Mouse (Mus musculus) lung, postnatal 0 days (tissue): ENCODE measurements at regions not wholly inside any gene's neighbourhood (a gene's known extent, or its start where the extent isn't known, plus 50 kb on each side); places are given as distances from the start of the nearest gene placed in this dataset.

ENCODE experiments used
- ATAC-seq: fragments of 200-750 bp; cut with Nextera tagmentation; 2 replicates; pipeline ENCODE4 v1.8.0; 2017; ENCODE audit warnings: moderate library complexity
- DNase-seq: peaks from one replicate; pipeline ENCODE4 v3.0.0-alpha.2; 2016; ENCODE audit warnings: low spot score
- H3K27ac ChIP-seq: fragments of 300-500 bp; sonication (generic); 2 replicates; pipeline ENCODE4 v1.5.1; 2014; ENCODE audit warnings: antibody characterized with exemption, mild to moderate bottlenecking, low read length, mixed read lengths
- H3K27me3 ChIP-seq: fragments of 300-500 bp; sonication (generic); replicated peaks from 2 replicates; pipeline ENCODE4 v1.6.1; 2014; ENCODE audit warnings: low read length, mixed read lengths; ENCODE audit not compliant: insufficient read depth
- H3K36me3 ChIP-seq: fragments of 300-500 bp; sonication (generic); 2 replicates; pipeline ENCODE4 v1.6.1; 2014; ENCODE audit warnings: low read length, mixed read lengths; ENCODE audit not compliant: insufficient read depth
- H3K4me1 ChIP-seq: fragments of 300-500 bp; sonication (generic); 2 replicates; pipeline ENCODE4 v1.6.1; 2014; ENCODE audit warnings: antibody characterized with exemption, low read depth, low read length, mixed read lengths; ENCODE audit not compliant: insufficient read depth
- H3K4me2 ChIP-seq: fragments of 300-500 bp; sonication (generic); replicated peaks from 2 replicates; pipeline ENCODE4 v1.6.1; 2014; ENCODE audit warnings: low read depth, mild to moderate bottlenecking, low read length, moderate library complexity, mixed read lengths
- H3K4me3 ChIP-seq: fragments of 300-500 bp; sonication (generic); 2 replicates; pipeline ENCODE4 v1.5.1; 2014; ENCODE audit warnings: low read depth, low read length
- H3K9ac ChIP-seq: fragments of 300-500 bp; sonication (generic); replicated peaks from 2 replicates; pipeline ENCODE4 v1.6.1; 2014; ENCODE audit warnings: low read depth, mild to moderate bottlenecking
- H3K9me3 ChIP-seq: fragments of 300-500 bp; sonication (generic); 2 replicates; pipeline ENCODE4 v1.6.1; 2016; ENCODE audit warnings: low read length, mixed read lengths
- CTCF ChIP-seq: IDR thresholded peaks from 2 replicates; pipeline ENCODE4 v1.5.1; 2016; ENCODE audit warnings: antibody characterized with exemption, mild to moderate bottlenecking
- EP300 ChIP-seq: IDR thresholded peaks from 2 replicates; pipeline ENCODE4 v1.6.1; 2016; ENCODE audit warnings: antibody characterized with exemption, mild to moderate bottlenecking, control low read depth
- WGBS: fragments of 180-500 bp; shearing (Covaris S2); extraction: QIAGEN DNeasy Blood & Tissue Kit; methylation state at CpG from one replicate; pipeline ENCODE4 v1.1.7; 2014; 5-methylcytosine and 5-hydroxymethylcytosine counted together

GRCm38 (mm10) chr1:76410813-76411212 is 864.7 kb downstream of the Slc4a3 start:
- H3K9me3 ChIP-seq, result no peaks in the 10 kb centered on the region
- no peaks in the 10 kb centered on the region for H3K36me3 ChIP-seq
- DNase-seq (no peak), ATAC-seq (no peak)
- H3K27me3 ChIP-seq, result no peaks in the 10 kb centered on the region
- no peak overlapping the region for H3K9ac ChIP-seq
- no peak overlapping the region for H3K4me3 ChIP-seq
- no peaks in the 10 kb centered on the region for H3K4me1 ChIP-seq
- no peak overlapping the region for H3K27ac ChIP-seq
- 91% methylated on average over 4 of the region's 4 CpGs for WGBS
- TF ChIP-seq CTCF, result no peak
- no peak for TF ChIP-seq EP300
- H3K4me2 ChIP-seq, result no peak overlapping the region

- H3K27ac ChIP-seq, result no peak overlapping the region
- H3K9me3 ChIP-seq, result no peaks in the 10 kb centered on the region
- H3K9ac ChIP-seq, result no peak overlapping the region
- WGBS, result 86% methylated on average over 9 of the region's 9 CpGs
- H3K4me1 ChIP-seq, result no peaks in the 10 kb centered on the region
- H3K36me3 ChIP-seq, result no peaks in the 10 kb centered on the region
- no peaks in the 10 kb centered on the region for H3K27me3 ChIP-seq
- no peak for TF ChIP-seq EP300
- TF ChIP-seq CTCF, result no peak
- DNase-seq, result no peak
- ATAC-seq, result no peak
- no peak overlapping the region for H3K4me3 ChIP-seq
- no peak overlapping the region for H3K4me2 ChIP-seq
Observed at GRCm38 (mm10) chr1:76420525-76420924, 874.5 kb downstream of the Slc4a3 start.

GRCm38 (mm10) chr1:76427439-76427838 is 881.4 kb downstream of the Slc4a3 start:
- WGBS, result 62% methylated on average over 7 of the region's 7 CpGs
- Histone ChIP-seq H3K9ac (no peak overlapping the region), H3K36me3 (no peaks in the 10 kb centered on the region), H3K9me3 (no peaks in the 10 kb centered on the region), H3K4me1 (no peaks in the 10 kb centered on the region), H3K4me3 (no peak overlapping the region), H3K4me2 (no peak overlapping the region), H3K27ac (no peak overlapping the region), H3K27me3 (no peaks in the 10 kb centered on the region)
- no peak for ATAC-seq
- TF ChIP-seq CTCF (no peak), EP300 (no peak)
- no peak for DNase-seq

- Histone ChIP-seq H3K4me1 (no peaks in the 10 kb centered on the region), H3K27me3 (no peaks in the 10 kb centered on the region), H3K4me2 (no peak overlapping the region), H3K36me3 (no peaks in the 10 kb centered on the region), H3K9me3 (no peaks in the 10 kb centered on the region), H3K9ac (no peak overlapping the region), H3K4me3 (no peak overlapping the region), H3K27ac (no peak overlapping the region)
- ATAC-seq (no peak), DNase-seq (no peak)
- TF ChIP-seq CTCF (no peak), EP300 (no peak)
- WGBS, result 72% methylated on average over 6 of the region's 6 CpGs
Observed at GRCm38 (mm10) chr1:76430041-76430610, 884.1 kb downstream of the Slc4a3 start.

GRCm38 (mm10) chr1:76433481-76433941 is 887.4 kb downstream of the Slc4a3 start:
- DNase-seq (no peak), ATAC-seq (no peak)
- Histone ChIP-seq H3K4me2 (no peak overlapping the region), H3K9ac (no peak overlapping the region), H3K36me3 (no peaks in the 10 kb centered on the region), H3K4me1 (no peaks in the 10 kb centered on the region), H3K9me3 (no peaks in the 10 kb centered on the region), H3K4me3 (no peak overlapping the region), H3K27me3 (no peaks in the 10 kb centered on the region), H3K27ac (no peak overlapping the region)
- 60% methylated on average over 6 of the region's 6 CpGs for WGBS
- no peak for TF ChIP-seq CTCF
- no peak for TF ChIP-seq EP300

GRCm38 (mm10) chr1:76450539-76451214 is 904.6 kb downstream of the Slc4a3 start:
- no peak for DNase-seq
- Histone ChIP-seq H3K9me3 (no peaks in the 10 kb centered on the region), H3K4me2 (0 out of 2 replicates have a peak overlapping the region, but pooled peaks have one; percentile 14), H3K27me3 (no peaks in the 10 kb centered on the region), H3K27ac (no peak overlapping the region), H3K4me3 (no peak overlapping the region), H3K4me1 (no peaks in the 10 kb centered on the region), H3K9ac (no peak overlapping the region), H3K36me3 (no peaks in the 10 kb centered on the region)
- TF ChIP-seq CTCF (no peak), EP300 (no peak)
- ATAC-seq, result no peak
- 41% methylated on average over 10 of the region's 10 CpGs for WGBS
